Mouse (Mus musculus): ENCODE results near the gene Kcnb1. TPM values are rescaled to one million over a fixed set of nuclear protein-coding genes. Genes with fewer than 3 reads are reported as not detected.

Gene Kcnb1
- polyA plus RNA-seq, 1 experiment from 2014 or later = 1.1 TPM

DNA sequence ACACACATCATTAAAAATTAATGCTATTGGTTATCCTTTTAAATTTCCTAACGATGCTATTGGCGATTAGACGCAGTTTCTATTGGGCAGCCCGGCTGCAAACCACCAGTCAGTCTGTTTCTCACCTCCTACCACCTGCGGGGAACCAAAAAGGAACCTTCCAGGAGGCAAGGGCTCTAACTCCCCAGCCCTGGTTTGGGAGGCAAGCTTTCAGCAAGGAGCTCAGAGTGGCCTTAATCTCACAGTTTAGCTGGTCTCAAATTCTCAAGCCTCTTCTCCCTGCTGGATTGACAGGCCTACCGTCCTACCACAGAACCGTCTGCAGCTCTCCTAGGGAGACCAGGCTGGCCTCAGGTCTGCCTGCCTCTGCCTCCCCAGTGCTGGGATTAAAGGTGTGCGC is 130.4 kb downstream of the Kcnb1 start:
- Histone ChIP-seq H3K9me3 (no peaks in the 10 kb centered on the region), H3K36me3 (peaks cover 14% of the 10 kb centered on the region), H3K27me3 (replicated peaks) (no peaks in the 10 kb centered on the region), H3K4me1 (replicated peaks) (peaks cover 25% of the 10 kb centered on the region), H3K9ac (peak overlapping the region; percentile 26; the same call in 1 of the 2 replicates), H3K27ac (peak overlapping the region; percentile 70), H3K4me3 (replicated peaks) (peak overlapping the region; percentile 15; the same call in 1 of the 2 replicates), H3K4me2 (replicated peaks) (peak overlapping the region; percentile 75)
- no peak for ATAC-seq
- 61% methylated on average over 8 of the region's 8 CpGs for WGBS

DNA sequence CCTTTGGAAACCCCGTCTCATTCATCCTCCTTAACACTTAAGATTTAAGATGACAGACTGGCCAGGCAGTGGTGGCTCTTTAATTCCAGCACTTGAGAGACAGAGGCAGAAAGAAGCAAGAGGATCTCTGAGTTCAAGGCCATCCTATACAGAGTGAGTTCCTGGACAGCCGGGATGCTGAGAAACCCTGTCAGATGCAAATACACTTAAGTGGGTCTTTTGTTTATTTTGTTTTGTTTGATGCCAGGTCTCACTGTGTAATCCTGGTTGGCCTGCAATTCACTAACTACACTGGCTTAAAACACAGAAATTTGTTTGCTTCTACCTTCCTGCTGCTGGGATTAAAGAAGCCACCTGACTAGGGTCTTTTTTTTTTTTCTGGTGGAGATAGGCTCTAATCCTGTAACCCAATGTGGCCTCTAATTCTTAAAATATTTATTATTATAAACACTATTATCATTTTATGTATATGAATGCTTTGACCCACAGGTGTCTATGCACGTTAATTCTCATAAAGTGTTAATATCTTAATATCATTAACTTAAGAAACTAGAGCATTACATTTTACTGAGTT is 131.1 kb downstream of the Kcnb1 start:
- Histone ChIP-seq H3K4me1 (replicated peaks) (peaks cover 25% of the 10 kb centered on the region; the same call in 1 of the 2 replicates), H3K9me3 (no peaks in the 10 kb centered on the region), H3K27me3 (replicated peaks) (no peaks in the 10 kb centered on the region), H3K9ac (no peak overlapping the region), H3K27ac (0 out of 2 replicates have a peak overlapping the region, but pooled peaks have one; percentile 36), H3K4me3 (replicated peaks) (no peak overlapping the region), H3K4me2 (replicated peaks) (no peak overlapping the region), H3K36me3 (peaks cover 15% of the 10 kb centered on the region)
- WGBS = 53% methylated on average over 3 of the region's 3 CpGs
- no peak for ATAC-seq

- ATAC-seq = no peak
- Histone ChIP-seq H3K4me3 (replicated peaks) (no peak overlapping the region), H3K4me2 (replicated peaks) (0 out of 2 replicates have a peak overlapping the region, but pooled peaks have one; percentile 21), H3K4me1 (replicated peaks) (peaks cover 28% of the 10 kb centered on the region; the same call in 1 of the 2 replicates), H3K9me3 (no peaks in the 10 kb centered on the region), H3K9ac (no peak overlapping the region), H3K27ac (peak overlapping the region; percentile 44; the same call in 1 of the 2 replicates), H3K27me3 (replicated peaks) (no peaks in the 10 kb centered on the region), H3K36me3 (peaks cover 15% of the 10 kb centered on the region)
- 44% methylated on average over 3 of the region's 3 CpGs for WGBS
Measured at GRCm38 (mm10) chr2:167058201-167058600, 131.8 kb downstream of the Kcnb1 start.

- Histone ChIP-seq H3K27ac (no peak overlapping the region), H3K27me3 (replicated peaks) (no peaks in the 10 kb centered on the region), H3K4me3 (replicated peaks) (no peak overlapping the region), H3K4me2 (replicated peaks) (no peak overlapping the region), H3K4me1 (replicated peaks) (peaks cover 28% of the 10 kb centered on the region; the same call in 1 of the 2 replicates), H3K9ac (no peak overlapping the region), H3K36me3 (peaks cover 15% of the 10 kb centered on the region), H3K9me3 (no peaks in the 10 kb centered on the region)
- ATAC-seq = no peak
- 84% methylated on average over 5 of the region's 5 CpGs for WGBS
Measured at GRCm38 (mm10) chr2:167056942-167057323, 133.0 kb downstream of the Kcnb1 start.

GRCm38 (mm10) chr2:167056210-167056941 is 133.6 kb downstream of the Kcnb1 start:
- H3K4me2 ChIP-seq (replicated peaks) = no peak overlapping the region
- 95% methylated on average over 15 of the region's 15 CpGs for WGBS
- H3K4me3 ChIP-seq (replicated peaks) = no peak overlapping the region
- H3K36me3 ChIP-seq = peaks cover 15% of the 10 kb centered on the region
- no peak for ATAC-seq
- no peaks in the 10 kb centered on the region for H3K9me3 ChIP-seq
- H3K4me1 ChIP-seq (replicated peaks) = peaks cover 23% of the 10 kb centered on the region; the same call in 1 of the 2 replicates
- no peaks in the 10 kb centered on the region for H3K27me3 ChIP-seq (replicated peaks)
- no peak overlapping the region for H3K27ac ChIP-seq
- no peak overlapping the region for H3K9ac ChIP-seq

DNA sequence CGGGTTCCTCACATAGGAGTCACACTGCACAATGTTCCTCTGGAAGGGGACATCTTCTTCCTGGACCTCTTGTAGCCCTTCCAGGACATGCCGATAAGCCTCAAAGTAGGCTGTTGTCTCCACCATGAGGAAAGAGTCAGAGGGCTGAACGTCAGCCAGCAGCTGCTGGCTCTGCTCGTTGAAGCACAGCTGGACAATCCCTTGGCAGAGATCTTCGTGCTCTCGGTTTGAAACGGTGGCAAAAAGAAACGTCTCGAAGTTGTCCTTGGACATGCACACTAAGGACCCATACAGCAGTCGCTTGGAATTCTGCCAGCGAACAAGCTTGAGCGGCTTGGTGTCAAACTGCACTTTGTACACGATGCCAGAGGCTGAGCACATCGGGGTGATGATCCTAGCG is 134.6 kb downstream of the Kcnb1 start:
- ATAC-seq = no peak
- no peak overlapping the region for H3K4me2 ChIP-seq (replicated peaks)
- peaks cover 16% of the 10 kb centered on the region; the same call in 1 of the 2 replicates for H3K4me1 ChIP-seq (replicated peaks)
- no peaks in the 10 kb centered on the region for H3K9me3 ChIP-seq
- H3K27me3 ChIP-seq (replicated peaks) = no peaks in the 10 kb centered on the region
- no peak overlapping the region for H3K9ac ChIP-seq
- peaks cover 15% of the 10 kb centered on the region for H3K36me3 ChIP-seq
- 80% methylated on average over 15 of the region's 15 CpGs for WGBS
- H3K4me3 ChIP-seq (replicated peaks) = no peak overlapping the region
- H3K27ac ChIP-seq = no peak overlapping the region

GRCm38 (mm10) chr2:167053127-167053844 is 136.7 kb downstream of the Kcnb1 start:
- no peaks in the 10 kb centered on the region for H3K27me3 ChIP-seq (replicated peaks)
- ATAC-seq = no peak
- H3K9ac ChIP-seq = no peak overlapping the region
- H3K4me3 ChIP-seq (replicated peaks) = no peak overlapping the region
- peaks cover 8% of the 10 kb centered on the region; the same call in 1 of the 2 replicates for H3K4me1 ChIP-seq (replicated peaks)
- H3K9me3 ChIP-seq = no peaks in the 10 kb centered on the region
- no peak overlapping the region for H3K27ac ChIP-seq
- WGBS = 74% methylated on average over 9 of the region's 9 CpGs
- no peak overlapping the region for H3K4me2 ChIP-seq (replicated peaks)
- peaks cover 15% of the 10 kb centered on the region for H3K36me3 ChIP-seq

GRCm38 (mm10) chr2:167048698-167049358 is 141.1 kb downstream of the Kcnb1 start:
- H3K9me3 ChIP-seq = no peaks in the 10 kb centered on the region
- no peaks in the 10 kb centered on the region for H3K27me3 ChIP-seq (replicated peaks)
- no peak for ATAC-seq
- peaks cover 19% of the 10 kb centered on the region for H3K36me3 ChIP-seq
- H3K4me1 ChIP-seq (replicated peaks) = 0 out of 2 replicates have a peak, but pooled peaks cover 3% of the 10 kb centered on the region
- no peak overlapping the region for H3K9ac ChIP-seq
- H3K4me2 ChIP-seq (replicated peaks) = no peak overlapping the region
- 87% methylated on average over 8 of the region's 8 CpGs for WGBS
- H3K4me3 ChIP-seq (replicated peaks) = no peak overlapping the region
- no peak overlapping the region for H3K27ac ChIP-seq

DNA sequence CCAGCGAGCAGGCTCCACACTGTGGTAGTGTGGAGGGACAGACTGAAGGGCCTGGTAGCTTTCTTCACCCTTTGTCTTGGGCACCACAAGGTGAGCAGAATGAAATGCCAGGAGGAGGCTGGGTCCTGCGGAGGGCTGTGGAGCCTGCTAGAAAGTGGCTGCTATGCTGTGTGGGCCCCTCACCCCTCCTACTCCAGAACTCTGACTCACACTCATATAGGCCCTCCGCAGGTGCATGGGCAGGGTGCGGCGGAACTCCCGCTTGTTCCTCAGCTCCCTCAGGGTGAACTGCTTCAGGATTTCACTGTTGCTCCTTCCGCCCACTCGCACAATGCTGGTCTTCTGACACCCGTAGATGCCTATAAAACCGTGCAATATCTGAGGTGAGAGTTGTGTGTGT is 141.7 kb downstream of the Kcnb1 start:
- Histone ChIP-seq H3K4me3 (replicated peaks) (no peak overlapping the region), H3K4me2 (replicated peaks) (no peak overlapping the region), H3K9ac (no peak overlapping the region), H3K9me3 (no peaks in the 10 kb centered on the region), H3K4me1 (replicated peaks) (no peaks in the 10 kb centered on the region), H3K27me3 (replicated peaks) (no peaks in the 10 kb centered on the region), H3K36me3 (peaks cover 23% of the 10 kb centered on the region), H3K27ac (no peak overlapping the region)
- peak; percentile 62 for ATAC-seq
- 88% methylated on average over 10 of the region's 10 CpGs for WGBS

Other genes starting within 250 kb of the Kcnb1 start
- gene Stau1, start 193.9 kb downstream of the Kcnb1 start, polyA plus RNA-seq (2015; fragmentation: Nextera tagmentation; extraction: Ambion mirVana) = 62.8 and 70.5 TPM in 2 replicates
- gene Ddx27, start 175.0 kb downstream of the Kcnb1 start, polyA plus RNA-seq (2015; fragmentation: Nextera tagmentation; extraction: Ambion mirVana) = 45.9 and 47.7 TPM in 2 replicates
- 7.7 and 7.8 TPM in 2 replicates for gene Znfx1, start 127.1 kb downstream of the Kcnb1 start, polyA plus RNA-seq (2015; fragmentation: Nextera tagmentation; extraction: Ambion mirVana)
- 12.0 and 13.4 TPM in 2 replicates for gene Ptgis, start 50.4 kb upstream of the Kcnb1 start, polyA plus RNA-seq (2015; fragmentation: Nextera tagmentation; extraction: Ambion mirVana)
- 9.6 and 10.8 TPM in 2 replicates for gene B4galt5, start 159.0 kb upstream of the Kcnb1 start, polyA plus RNA-seq (2015; fragmentation: Nextera tagmentation; extraction: Ambion mirVana)
- 19.9 and 21.7 TPM in 2 replicates for gene Slc9a8, start 231.6 kb upstream of the Kcnb1 start, polyA plus RNA-seq (2015; fragmentation: Nextera tagmentation; extraction: Ambion mirVana)